Mouse (Mus musculus): Measurements from ENCODE around the gene Bmyc.
"Not testable (repeated sequence)": the region's sequence is repeated elsewhere in the genome, so short reads cannot be mapped to it uniquely, and the experiment has no call there.

Bmyc gene

DNA sequence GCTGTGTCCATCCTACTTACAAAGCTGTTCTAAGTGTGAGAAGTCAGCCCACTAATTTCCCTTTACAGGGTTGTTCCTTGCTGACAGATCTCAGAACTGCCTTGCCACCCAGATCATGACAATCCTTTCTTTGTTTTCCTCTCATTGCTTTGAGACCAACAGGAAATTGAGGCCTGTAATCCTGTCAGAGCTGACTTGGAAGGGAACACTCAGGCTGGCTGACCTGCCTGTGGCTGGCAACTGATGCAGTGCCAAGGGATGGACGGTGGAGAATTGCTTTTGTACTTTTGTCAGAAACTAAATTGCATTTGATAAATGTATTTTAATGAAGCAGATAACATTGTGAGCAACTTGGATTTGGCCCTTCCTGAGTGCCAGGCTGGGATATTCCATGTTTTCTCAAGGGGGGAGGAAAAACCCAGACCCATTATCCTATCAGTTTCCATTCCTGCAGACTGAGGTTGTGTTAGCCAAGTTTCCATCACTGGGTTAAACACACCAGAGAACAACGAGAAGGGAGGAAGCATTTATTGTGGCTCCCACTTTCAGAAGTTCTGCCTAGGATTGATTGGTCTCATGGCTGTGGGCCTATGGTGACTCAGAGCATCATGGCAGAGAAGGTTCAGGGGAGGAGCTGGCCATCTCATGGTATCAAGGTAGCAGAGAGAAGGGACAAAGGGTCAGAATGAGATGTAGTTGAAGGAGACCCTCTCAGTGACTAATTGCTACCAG lies 26.8 kb downstream of the Bmyc start:
- DNase-seq (ENCODE audit: low read depth, low spot score): no peak

DNA sequence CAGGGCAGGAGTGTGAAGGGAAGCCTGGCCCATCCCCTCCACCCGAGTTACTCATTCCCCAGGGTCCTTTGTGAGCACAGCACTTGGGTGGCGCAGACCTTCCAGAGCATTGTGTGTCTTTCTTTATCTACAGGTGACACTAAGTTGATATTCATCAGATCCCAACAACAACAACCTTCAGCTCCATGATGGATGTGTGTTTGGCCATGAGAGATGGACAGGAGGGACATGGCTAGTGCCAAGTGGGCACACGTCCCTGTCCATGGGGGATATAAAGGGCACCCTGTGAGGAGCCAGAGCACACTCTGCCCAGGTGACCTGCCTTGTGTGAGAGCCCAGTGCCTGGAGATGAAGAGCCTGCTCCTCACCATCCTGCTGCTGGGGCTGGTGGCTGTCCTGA lies 30.2 kb downstream of the Bmyc start, which contains the start of gene Obp2b:
TSS of gene Obp2b (plus strand) at position 301 of the 400 bp plus-strand sequence.
- not testable (repeated sequence) for DNase-seq (ENCODE audit: low read depth, low spot score)

DNA sequence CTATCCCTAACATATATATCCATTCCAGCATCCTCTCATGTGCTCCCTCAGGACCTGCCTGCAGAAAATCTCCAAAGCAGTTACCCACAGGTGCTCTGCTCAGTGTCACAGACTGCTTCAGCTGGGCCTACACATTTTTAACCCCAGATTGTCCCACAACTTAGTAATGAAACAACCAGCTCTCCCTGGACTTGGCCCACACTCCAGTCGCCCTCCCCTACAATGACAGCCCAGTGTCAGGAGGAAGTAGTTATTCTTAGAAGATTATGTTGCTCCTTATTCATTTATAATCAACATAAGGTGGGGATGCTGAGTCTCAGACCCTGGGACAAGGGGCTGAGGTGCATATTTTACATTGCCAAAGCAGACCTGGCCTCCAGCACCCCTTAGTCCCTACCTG lies 35.1 kb downstream of the Bmyc start:
- DNase-seq (ENCODE audit: low read depth, low spot score): no peak

DNA sequence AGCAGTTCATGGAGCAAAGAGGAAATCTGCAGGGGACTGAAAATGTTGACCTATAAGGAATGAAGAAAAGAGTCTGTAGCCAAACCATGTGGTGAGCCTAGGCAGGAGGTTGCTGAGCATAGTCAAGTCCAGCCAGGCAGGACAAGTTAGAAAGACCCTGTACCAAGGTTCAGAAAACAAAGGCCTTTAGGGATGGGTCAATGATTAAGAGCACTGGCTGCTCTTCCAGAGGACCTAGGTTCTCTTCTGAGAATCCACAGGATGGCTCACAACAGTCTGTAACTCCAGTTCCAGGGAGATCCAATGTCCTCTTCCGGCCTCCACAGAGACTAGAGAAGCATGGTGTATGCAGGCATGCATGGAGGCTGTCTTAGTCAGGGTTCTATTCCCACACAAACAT lies 47.7 kb downstream of the Bmyc start:
- no peak for DNase-seq (ENCODE audit: low read depth, low spot score)
